Mouse (Mus musculus): ENCODE results near the gene Fgf8.

The Fgf8 gene

GRCm38 (mm10) chr19:45742218-45742983, at the start of gene Fgf8:
Gene Fgf8 (minus strand): TSS chr19:45742915.
- DNase-seq (ENCODE audit: low spot score) = no peak

DNA sequence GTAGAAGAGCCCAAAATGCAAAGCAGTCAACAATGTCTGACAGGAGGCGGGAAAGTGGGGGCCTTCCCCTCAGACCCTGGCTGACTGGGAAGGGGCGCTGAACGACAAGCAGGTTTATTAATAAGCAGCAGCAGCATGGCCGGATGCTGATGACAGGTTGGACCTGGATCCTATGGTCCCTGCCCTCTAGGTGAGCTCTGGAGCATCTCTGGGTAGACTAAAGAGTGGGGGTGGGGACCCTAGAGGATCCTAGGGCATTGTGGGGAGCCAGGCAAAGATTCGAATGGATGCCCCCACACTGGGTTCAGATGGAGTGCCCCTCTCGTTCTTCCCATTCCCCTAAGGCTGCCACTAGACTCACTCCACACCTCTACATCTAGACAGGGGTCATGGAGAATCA, 49.7 kb upstream of the Fgf8 start:
- DNase-seq (ENCODE audit: low spot score) = no peak

DNA sequence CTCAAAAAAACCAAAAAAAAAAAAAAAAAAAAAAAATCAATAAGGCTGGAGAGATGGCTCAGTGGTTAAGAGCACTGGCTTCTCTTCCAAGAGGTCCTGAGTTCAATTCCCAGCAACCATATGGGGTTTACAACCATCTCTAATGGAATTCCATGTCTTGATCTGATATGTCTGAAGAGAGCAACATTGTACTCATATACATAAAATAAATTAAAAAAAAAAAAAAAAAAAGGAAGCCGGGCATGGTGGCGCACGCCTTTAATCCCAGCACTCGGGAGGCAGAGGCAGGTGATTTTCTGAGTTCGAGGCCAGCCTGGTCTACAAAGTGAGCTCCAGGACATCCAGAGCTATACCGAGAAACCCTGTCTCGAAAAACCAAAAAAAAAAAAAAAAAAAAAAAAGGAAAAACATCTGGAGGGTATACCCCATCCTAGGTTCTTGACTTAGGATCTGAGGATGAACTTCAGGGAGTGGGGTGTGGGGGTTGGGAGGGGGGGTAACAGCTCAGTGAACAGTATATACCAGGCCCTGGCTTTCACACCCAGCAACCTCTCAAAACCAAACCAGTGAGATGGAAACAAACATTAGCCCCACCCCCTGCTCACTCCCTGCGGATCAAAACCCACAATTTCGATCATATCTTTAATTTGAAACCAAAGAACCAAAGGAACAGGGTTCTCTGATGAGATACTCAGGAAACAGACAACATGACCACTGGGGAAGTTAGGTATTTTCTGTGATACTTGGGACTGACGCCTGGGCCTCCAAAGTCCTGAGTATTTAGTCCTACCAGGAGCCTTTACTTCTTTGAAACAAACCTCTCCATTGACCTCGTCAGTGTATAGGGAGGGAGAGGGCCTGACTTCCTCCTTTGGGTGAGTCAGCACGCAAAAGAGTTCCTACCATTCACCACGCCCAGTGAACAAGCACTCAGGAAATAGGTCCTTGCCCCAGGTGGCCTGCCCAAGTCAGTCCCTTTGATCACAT, 47.5 kb upstream of the Fgf8 start:
- DNase-seq (ENCODE audit: low spot score) = no peak

DNA sequence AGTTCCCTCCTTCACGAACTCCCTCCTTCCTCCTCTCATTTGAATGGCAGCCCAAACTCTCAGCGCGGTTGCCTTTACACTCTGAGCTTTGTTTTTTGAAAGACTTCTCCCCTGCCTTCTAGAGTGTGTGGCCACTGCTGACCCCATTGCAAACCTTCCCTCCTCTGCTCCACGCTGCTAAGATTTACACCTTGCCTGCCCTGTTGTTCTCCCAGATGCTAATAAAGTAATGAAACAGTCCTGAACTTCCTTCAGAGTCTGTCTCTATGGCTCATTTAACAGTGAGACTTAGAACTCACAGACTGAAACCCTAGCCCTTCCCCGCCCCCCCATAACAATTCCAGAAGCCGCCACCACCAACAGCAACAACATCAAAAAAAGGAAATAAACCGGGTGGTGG, 46.6 kb upstream of the Fgf8 start:
- no peak for DNase-seq (ENCODE audit: low spot score)

DNA sequence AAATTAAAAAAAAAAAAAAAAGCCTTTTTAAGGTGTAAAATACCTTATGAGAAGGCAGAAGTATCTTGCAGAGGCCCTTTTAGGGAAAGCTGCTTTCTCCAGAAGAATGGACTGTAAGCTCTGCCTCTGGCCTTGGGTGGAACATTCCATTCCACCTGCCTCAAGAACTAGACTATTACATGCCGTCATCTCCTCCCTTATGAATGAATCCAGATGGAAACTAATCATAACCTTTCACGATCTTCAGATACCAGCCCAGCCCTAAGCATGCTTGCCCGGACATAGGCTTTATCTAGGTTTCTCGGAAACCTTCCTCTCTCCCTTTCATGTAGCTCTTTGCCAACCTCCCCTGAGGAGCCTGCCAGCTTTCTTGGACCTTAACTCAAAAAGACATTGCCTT, 45.6 kb upstream of the Fgf8 start:
- DNase-seq (ENCODE audit: low spot score) = no peak

DNA sequence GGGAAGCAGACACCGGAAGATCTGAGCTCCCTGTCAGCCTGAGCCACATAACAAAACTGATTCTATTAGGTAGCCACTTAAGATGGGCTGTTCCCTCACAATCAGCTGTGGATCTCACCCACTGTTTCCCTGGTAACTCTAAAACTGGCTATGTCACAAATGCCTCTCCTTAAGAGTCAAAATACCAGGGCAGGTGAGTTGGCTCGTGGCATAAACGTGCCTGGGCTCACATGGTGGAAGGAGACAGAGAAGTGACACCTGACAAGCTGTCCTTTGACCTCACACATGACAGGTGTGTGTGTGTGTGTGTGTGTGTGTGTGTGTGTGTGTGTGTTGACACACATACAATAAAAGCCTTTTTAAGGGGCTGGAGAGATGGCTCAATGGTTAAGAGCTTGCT, 44.7 kb upstream of the Fgf8 start:
- no peak for DNase-seq (ENCODE audit: low spot score)

DNA sequence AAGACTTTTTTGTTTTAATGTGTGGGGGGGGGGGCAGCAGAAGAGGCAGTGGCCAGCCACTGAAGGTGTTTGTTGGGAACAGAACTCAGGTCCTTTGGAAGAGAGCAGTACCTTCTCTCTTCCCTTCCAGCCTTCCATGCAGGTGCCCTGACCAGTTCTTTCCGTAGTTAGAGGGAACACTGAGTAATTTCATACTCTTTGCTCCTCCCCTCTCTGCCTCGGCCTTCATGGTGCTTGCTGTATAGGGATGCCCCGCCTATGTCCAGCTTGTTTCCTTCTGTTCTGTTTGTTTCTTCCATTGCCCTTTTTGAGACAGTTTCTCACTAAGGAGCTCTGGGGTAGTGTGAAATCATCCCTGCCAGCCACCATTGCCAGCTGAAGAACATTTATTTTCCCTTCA, 42.8 kb upstream of the Fgf8 start:
- no peak for DNase-seq (ENCODE audit: low spot score)

DNA sequence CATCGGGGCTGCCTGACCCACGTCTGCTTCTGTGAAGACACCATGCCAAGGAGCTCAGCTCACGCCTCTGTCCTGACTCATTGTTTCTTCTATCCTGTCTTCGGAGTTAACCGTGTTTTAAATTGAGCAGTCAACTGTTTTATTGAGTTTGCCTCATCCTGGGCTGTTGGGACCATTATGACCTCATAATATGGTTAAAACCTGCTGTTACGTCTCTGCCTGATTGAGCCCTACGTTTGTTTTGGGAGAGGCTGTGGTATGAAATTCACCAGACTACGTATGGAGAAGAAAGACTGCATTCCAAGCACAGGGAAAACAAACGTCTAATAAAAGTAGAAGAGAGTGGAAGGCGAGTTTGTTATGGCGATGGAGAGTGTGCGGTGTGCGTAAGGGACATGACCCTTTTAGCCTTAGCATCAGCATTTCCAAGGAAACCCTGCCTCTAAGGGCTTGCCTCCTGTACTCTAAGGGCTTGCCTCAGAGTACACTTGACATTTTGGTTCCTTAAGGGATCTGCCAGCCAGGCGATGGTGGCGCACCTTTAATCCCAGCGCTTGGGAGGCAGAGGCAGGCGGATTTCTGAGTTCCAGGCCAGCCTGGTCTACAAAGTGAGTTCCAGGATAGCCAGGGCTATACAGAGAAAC, 41.3 kb upstream of the Fgf8 start:
- no peak for DNase-seq (ENCODE audit: low spot score)

- DNase-seq (ENCODE audit: low spot score) = peak; percentile 99
Observed at GRCm38 (mm10) chr19:45783181-45783932, 40.6 kb upstream of the Fgf8 start, which contains the start of gene Mgea5. Gene Mgea5 (minus strand): TSS chr19:45783837.

GRCm38 (mm10) chr19:45782315-45783001, 39.7 kb upstream of the Fgf8 start:
- peak; percentile 81 for DNase-seq (ENCODE audit: low spot score)

- no peak for DNase-seq (ENCODE audit: low spot score)
Observed at GRCm38 (mm10) chr19:45781676-45782075, 39.0 kb upstream of the Fgf8 start.

DNA sequence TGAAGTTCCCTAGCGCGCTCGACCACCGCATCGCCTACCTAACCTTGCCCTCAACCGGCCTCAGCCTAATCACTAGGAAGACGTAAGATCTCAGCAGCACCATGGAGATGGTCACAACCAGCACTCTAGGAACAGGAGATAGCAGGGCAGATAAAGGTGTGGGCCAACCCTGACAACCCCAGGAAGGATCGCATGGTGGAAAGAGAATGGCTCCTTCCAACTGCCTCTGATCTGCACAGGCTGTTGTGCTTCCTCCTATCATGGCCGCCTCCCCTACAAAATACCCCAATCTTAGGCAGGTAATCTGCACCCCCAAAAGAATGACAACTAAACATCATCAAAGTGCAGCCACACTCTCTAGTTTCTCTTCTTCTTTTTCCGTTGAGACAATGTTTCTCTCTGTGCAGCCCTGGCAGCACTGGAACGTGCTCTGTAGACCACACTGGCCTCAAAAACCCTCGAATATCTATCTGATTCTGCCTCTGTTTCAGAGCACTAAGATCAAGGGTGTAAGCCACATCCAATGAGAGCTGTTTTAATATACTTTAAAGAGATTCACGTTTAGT, 37.7 kb upstream of the Fgf8 start:
- DNase-seq (ENCODE audit: low spot score) = no peak

DNA sequence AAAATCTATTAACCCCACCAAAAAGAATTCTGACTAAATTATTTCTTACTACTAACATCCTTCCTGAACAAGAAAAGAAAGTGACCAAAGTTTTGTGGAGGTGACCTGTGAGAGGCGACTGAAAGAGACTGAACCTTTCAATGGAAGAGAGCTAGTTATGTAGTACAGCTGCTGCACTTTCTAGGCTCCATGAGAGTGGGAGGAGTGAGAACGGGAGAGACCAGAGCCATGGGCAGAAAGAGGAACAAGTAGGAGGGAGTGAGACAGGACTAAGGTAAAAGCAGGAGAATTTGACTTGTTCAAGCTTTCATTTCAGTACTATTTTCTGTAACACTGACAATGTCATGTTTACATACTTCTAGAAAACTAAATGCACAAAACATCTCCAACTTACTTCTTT, 32.8 kb upstream of the Fgf8 start:
- no peak for DNase-seq (ENCODE audit: low spot score)

DNA sequence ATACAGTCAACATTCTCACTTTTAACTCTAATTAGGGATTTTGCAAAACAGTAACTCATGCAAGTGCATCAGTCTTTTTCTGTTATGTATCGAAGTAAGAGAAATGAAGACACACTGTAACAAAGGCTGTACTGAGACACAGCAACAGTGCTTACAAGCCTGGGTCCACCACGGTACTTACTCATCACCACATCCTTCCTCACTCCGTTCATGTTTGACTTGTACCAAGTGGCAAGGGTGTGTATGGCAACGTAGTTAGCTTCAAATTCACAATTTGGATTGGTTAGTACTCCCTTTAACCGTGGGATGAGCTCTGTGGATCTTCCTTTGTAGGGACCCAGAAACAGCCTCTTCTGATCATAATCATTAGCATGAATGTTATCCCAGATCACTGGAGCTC, 28.8 kb upstream of the Fgf8 start:
- DNase-seq (ENCODE audit: low spot score) = no peak

GRCm38 (mm10) chr19:45760810-45761209, 18.1 kb upstream of the Fgf8 start:
- no peak for DNase-seq (ENCODE audit: low spot score)

DNA sequence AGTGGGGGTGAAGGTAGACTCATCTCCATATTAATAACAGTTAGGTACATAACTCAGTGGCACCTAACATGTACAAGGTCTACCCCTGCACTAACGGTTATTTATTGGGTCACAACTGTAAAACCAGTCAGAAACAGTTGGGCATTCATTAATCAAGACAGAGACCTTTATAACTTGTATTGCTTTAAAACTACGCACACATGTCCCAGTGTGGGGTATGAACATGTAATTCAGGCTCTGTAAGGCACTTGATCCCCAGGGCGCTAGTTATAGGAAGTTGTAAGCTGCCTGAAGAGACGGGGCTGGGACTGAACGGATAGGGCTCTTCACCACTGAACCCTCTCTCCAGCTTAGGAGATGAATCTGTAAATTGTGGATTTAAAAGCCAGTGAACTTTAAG, 16.0 kb upstream of the Fgf8 start:
- no peak for DNase-seq (ENCODE audit: low spot score)

- DNase-seq (ENCODE audit: low spot score) = no peak
Observed at GRCm38 (mm10) chr19:45753551-45753950, 10.8 kb upstream of the Fgf8 start.

DNA sequence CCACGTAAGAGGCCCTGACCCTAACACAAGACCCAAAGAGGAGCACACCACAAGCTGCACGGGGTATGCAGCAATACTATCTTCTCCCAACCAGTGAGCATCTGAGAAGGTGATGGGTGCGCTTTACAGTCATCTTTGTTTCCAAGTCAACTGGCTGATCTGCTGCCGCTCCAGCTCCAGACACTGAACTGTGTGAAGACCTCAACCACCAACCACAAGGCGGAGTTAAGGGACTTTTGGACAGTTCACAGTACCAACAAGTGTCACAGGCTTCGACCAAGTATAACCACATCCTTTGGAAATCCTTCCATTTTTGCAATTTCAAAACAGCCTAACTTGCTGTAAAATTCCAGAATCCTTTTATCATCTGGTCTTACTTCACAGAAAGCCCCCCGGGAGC, 9.2 kb upstream of the Fgf8 start:
- no peak for DNase-seq (ENCODE audit: low spot score)

- peak; percentile 90 for DNase-seq (ENCODE audit: low spot score)
Observed at GRCm38 (mm10) chr19:45749243-45750043, 6.7 kb upstream of the Fgf8 start, which contains the start of gene Npm3. Gene Npm3 (minus strand): TSS chr19:45749591.

- peak; percentile 47 for DNase-seq (ENCODE audit: low spot score)
Observed at GRCm38 (mm10) chr19:45748691-45749242, 6.1 kb upstream of the Fgf8 start.
